Mouse (Mus musculus): Measurements from ENCODE around the gene Lif.

Gene Lif

DNA sequence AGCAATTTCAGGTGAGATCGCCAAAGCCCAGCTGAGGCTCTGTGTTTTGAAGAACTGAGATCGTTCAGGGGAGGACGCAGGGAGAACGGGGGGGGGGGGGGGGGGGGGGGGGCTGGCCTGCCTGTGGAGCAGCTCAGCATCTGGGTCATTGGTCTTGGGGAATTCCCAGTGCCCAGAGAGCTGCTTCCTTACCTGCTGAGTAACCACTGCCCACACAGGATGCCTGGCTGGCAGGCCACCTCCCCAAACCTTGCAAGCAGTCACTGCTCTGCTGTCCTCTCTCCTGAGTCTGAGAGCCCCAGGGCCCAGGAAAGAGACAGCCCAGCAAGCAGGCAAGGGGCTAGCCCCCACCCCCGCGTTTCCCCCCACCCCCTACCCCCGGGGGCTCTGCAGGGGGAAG is 5.5 kb downstream of the Lif start:
- peak; percentile 61 for DNase-seq (ENCODE audit: low read depth)

DNA sequence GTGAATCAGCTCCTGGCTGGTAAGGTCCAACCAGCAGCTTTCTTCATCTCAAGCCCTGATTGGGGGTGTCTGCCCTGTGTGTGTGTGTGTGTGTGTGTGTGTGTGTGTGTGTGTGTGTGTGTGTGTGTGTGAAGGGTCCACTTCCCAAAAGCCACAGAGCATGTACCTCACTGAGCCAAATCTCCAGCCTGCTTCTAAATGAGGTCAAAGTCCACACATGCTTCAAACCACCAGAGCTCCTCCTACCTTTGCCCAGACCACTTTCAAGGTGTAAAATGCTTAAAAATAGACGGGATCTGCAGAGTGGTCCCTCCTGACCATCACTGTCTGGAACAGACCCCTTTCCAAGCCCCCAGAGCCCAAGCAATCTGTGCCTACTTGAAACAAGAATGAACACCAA is 5.9 kb downstream of the Lif start:
- DNase-seq (ENCODE audit: low read depth): no peak

DNA sequence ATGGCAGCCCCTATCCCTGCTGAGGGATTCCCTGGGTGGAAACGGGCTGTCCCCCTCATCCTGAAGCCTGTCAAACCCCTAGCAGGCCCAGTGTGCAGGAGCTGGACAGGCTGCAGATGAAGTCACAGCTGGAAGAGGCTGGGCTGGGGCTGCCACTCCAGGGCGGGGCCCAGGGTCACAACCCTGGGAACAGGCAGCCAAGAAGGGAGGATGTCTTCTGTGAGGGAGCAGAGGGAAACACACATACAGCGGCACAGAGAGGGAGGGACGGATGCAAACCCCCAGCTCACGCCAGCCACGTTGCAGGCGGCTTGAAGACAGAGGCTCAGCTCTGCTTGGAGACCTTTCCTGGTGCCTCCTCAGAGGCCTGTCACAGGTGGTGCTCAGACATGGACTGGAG is 6.7 kb downstream of the Lif start:
- DNase-seq (ENCODE audit: low read depth): no peak

GRCm38 (mm10) chr11:4266271-4267201 is 9.2 kb downstream of the Lif start:
- DNase-seq (ENCODE audit: low read depth): peak; percentile 71

- peak; percentile 52 for DNase-seq (ENCODE audit: low read depth)
These were observed 9.8 kb downstream of the Lif start for GRCm38 (mm10) chr11:4267202-4267578.

- peak; percentile 86 for DNase-seq (ENCODE audit: low read depth)
These were observed 11.1 kb downstream of the Lif start for GRCm38 (mm10) chr11:4268500-4268899.

DNA sequence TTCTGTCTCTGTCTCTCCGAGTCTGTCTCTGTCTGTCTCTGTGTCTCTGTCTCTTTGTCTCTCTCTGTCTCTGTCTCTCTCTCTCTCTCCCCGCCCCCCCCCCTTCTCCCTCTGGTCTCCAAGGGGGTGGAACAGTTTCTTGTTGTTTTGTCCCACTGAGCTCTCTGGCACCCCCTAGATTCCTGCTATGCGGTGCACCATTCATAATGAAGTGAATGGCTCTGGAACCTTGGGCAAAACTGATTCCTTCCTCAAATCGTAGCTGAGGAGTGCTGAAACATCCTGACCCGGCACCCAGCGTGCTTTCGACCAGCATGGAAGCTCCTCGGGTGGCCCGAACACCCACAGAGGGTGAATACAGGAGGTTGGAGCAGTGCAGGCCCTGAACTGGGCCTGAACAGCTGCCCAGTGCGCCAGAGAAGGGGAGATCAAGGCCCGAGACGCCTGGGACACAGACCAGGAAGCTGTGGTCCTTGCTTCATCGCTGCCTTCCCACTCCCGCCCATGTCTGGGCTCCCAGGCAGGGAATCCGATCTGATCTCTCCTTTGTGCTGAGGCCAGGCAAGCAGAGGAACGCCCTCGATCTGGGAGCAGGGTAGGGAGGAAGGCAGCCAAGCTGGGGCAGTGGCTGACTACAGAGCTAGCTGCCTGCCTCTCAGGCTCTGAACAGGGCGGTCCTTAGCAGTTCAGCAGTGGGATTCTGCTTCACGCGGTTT is 13.5 kb downstream of the Lif start:
- DNase-seq (ENCODE audit: low read depth): peak; percentile 60

DNA sequence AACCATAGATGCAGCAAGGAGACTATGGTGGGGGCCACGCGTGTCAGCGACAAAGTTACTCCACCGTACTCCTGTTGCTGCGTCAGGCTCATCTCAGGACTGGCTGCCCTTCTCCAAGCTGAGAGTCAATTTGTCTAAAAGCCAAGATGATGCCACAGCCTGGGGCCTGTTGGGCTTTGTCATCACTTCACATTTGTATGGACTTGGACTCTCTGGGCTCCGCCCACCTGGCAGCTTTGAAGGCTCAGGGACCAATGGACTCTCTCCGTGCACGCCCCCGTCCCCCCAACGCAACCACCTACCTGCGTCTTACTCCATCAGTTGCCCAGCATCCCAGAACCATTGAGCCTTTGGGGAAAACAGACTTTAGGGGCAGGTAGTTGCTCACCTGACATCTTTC is 14.2 kb downstream of the Lif start:
- no peak for DNase-seq (ENCODE audit: low read depth)

- DNase-seq (ENCODE audit: low read depth): no peak
These were observed 19.1 kb downstream of the Lif start for GRCm38 (mm10) chr11:4276411-4276861.

GRCm38 (mm10) chr11:4279909-4280308 is 22.6 kb downstream of the Lif start:
- no peak for DNase-seq (ENCODE audit: low read depth)

DNA sequence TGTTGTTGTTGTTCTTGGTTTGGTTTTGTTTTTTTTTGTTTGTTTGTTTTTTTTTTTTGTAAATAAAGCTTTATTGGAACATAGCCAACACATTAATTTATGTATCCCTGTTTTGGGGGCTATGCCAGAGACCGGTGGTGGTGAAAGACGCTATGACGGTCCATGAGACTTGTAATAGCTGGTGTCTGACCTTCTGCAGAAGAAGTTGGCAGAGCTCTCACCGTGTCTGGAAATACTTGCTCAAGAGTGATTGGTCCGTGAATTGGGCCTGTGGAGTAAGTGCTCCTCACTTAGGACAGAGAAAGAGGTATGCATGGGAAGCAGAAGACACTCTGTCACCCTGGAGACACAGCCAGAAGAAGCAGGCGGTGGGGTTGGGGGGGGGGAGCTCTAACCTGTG is 24.5 kb downstream of the Lif start:
- DNase-seq (ENCODE audit: low read depth): no peak

- DNase-seq (ENCODE audit: low read depth): no peak
These were observed 26.3 kb downstream of the Lif start for GRCm38 (mm10) chr11:4283627-4284026.

GRCm38 (mm10) chr11:4289280-4289679 is 31.9 kb downstream of the Lif start:
- DNase-seq (ENCODE audit: low read depth): peak; percentile 84

GRCm38 (mm10) chr11:4291639-4292038 is 34.3 kb downstream of the Lif start:
- no peak for DNase-seq (ENCODE audit: low read depth)

DNA sequence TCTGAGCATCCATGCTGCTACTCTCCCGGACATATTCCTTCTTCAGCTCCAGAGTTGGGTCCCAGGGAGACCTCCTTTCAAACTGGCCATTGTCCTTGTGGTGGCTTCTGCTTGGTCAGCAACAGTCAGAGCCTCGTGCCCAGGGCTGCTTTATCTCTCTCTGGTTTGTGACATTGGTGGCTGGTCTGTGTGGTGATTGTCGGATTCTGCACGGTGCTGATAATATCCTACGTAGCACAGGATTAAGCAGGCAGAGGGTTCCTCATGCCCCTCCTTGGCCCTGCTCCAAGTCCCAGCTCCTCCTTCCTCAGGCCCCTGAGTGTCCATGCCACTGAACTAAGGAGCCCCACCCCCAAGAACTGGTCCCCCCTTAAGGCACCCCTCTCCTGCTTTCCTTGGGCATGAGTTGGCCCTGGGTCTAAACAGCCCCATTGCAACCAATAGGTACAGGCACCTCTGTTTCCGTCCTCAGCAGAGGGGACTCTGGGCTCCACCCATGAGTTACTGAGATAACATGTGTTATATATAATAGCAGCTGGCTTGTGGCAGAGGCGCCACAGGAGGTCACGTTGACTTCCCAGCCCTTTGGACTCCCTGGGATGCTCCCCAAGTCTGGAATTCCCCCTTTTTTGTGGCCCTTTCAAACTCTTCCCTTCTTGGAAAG is 35.0 kb downstream of the Lif start:
- DNase-seq (ENCODE audit: low read depth): no peak

DNA sequence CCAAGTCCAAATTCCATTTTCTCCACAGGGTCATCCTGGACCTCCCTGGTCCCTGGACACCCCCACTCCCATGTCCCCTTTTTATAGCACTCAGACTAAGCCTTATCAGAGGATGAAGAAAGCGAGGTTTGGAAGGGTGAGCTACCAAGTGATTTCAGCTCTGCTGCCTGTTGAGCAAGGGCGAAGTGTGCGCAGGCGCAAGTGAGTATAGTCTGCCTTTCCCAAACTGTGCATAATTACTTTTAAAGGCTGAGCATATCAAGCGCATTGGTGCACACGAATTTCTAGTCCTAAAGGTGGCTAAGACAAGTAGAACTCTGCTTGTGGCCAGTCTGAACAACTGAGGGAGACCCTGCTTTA is 35.5 kb downstream of the Lif start:
- no peak for DNase-seq (ENCODE audit: low read depth)

DNA sequence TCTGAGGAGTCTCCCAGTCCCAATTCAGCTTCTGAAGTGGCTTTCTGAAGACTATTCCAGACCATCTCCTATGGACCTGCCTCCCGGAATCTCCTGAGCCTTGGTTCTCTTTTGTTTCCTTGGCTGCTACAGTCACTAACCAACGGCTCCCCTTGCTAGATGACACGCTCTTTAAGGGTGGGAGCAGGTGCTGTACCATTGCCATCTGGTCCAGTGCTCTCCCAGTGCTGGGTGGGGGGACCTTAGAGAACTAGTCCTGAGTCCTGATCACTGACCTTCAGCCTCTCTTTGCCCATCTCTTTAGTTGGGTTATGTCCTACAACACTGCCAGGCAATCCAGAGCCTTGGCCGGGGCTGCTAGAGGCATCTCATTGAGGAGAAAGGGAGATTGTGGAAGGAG is 36.1 kb downstream of the Lif start:
- DNase-seq (ENCODE audit: low read depth): no peak

GRCm38 (mm10) chr11:4294047-4294446 is 36.7 kb downstream of the Lif start:
- no peak for DNase-seq (ENCODE audit: low read depth)

DNA sequence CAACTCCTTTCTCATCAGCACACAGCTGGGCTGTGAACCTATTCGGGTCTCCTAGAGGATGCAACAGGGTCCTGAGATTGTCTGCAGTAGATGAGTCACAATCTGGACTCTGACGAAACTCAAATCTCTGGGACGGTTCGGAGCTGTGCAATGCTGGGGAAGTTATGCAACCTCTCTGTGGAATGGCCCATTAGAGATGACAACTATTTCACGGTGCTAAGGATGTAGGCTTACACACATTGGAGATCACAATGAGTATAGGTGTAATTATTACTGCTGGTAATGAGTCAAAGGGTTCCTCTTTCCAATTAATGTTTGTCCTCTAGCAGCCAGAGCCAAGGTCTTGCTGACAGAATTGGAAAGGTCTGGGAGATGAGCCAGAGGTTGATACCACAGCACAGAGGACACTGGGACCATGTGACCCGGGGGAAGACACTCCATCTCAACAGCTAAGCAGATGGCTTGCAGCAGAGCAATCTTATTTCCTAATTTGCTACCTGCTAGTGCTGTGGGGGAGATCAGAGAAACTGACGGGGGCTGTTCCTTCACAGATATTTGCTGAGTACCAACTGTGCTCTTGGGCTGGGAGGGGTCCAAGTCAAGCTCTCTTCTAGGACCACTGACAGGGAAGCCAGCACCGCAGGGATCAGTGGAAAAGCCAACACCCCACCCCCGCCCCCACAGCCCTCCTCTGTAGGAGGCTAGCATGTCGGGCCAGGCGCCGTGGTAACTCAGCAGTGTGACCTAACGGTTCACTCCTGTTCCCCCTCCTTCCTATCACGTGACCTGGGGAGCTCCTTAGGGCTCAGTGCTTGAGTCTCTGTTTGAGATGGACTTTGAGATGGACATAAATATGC is 37.4 kb downstream of the Lif start:
- DNase-seq (ENCODE audit: low read depth): no peak

GRCm38 (mm10) chr11:4296610-4297275 is 39.4 kb downstream of the Lif start:
- no peak for DNase-seq (ENCODE audit: low read depth)

DNA sequence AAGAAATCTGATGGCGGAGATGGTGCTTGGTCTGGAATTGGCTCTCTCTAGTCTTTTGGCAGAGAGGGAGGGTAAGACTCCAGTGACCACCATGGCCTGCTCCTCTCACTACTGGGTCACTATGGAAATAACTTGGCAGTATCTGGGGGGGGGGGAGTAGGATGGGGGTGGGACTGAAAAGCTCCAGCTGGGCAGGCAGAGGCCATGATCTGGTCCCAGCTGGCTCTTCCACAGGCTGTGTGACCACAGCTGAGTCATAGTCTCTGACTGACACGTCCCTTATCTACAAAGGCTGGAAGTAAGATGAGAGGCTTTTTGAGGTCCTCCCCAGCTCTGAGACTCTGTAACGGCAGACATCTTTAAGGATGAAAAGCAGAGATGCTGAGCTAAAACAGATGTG is 40.4 kb downstream of the Lif start:
- no peak for DNase-seq (ENCODE audit: low read depth)

All from induced T-regulatory cell, adult 2 months (primary cell).